Mouse (Mus musculus) embryo, embryonic 10 days (tissue): ENCODE measurements around the gene Tpsb2.

Source experiments
- DNase-seq: peaks from one replicate; pipeline ENCODE4 v3.0.0-alpha.2; 2015; ENCODE audit warnings: low spot score

The Tpsb2 gene

DNA sequence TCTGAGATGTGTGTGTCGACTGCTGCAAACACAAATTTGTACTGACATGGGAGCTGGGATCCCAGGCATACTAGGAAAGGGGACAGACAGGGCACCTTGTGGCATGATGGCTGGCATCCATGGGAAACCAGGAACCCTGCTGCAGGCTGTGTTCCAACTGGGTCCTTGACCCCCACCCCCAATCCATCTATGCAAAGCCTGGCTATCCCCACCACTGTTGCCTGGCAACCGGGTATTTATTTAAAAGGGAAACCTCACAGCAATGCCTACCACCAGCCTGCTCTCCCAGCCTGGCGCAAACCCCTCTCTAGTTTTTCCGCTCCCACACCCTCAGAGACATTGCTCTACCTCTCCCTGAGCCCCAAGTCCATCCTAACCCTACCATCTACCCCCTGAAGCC is 41.2 kb downstream of the Tpsb2 start:
- no peak for DNase-seq

DNA sequence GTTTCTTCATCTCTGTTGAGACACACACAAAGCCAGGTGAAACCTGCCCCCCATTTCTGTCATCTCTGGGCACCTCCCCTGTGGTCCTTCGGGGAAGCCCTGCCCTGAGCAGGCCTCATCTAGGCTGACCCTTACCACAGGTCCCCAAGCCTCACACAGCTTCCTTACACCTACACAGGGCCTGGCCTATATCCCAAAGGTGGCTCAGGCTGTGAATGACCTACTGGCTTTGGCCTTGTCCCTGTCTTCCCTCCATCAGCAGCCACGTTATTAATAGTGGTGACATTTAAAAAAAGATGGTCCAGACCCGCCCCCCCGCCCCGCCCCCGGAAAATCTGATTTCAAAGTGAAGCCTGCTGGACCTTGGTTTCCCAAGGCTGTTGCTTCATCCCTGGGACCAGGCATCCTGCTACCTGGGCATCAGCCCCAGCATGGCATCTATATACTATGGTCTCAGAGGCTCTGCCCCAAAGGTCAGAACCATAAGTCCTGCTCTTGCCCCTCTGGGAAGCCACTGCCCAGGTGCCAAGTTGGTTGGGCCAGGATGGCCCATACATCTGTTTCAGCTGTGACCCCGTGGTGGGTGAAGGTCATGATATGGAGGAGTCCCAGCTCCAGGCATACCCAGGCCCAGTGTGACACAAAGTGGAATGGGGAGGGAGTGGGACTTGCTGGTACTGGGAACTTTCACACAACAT is 42.3 kb downstream of the Tpsb2 start:
- no peak for DNase-seq

DNA sequence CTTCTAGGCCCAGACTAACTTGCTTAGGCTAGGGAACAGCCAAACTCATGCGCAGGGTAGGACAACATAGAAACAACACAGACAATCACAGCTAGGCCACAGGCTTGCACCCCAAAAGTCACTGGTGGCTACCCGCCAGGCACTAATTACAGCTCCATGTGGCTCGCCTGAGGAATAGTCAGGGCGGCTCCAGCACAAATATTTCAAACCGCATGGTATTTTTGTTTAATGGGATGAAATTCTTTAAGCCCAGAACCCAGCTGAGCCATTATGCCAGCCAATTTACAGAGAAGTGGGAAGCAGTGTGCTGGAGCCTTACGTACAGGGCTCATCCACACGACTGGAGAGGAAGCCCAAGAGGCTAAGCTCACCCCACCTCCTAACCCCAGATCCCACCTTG is 43.5 kb downstream of the Tpsb2 start:
- DNase-seq = no peak

DNA sequence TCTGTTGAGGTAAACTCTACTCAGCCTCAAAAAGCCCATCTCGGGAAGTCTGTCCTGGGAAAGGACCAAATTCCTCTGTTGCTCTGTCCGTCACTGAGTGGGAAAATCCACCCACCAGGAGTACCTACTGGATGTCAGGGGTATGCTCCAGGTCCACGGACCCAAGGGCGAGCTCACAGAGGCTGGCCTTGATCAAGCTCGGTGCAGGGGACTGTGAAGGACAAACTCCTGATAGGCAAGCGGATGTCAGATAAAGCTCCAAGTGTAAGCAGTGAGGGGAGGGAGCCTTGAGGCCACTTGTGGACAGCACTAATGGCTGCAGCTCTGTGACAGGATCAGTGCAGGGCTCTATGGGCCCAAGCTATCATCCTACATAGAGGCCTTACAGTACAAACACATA is 44.1 kb downstream of the Tpsb2 start:
- no peak for DNase-seq

DNA sequence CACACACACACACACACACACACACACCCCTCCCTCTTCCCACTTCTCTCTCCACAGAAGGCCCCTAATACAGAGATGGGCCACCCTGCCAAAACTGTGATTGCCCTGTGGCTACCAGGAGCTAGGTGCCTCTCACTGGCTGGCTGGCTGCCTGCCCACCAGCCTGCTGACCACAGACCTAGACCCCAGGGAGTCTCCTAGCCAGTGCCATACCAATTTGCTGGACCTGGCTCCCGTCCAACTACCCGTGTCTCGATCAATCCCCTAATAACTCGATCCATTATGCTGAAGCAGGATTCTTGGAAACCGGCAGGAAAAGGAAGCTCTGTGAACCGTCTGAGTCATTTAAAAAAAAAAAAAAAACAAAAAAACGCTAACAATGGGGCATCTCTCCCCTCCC is 44.7 kb downstream of the Tpsb2 start:
- no peak for DNase-seq

DNA sequence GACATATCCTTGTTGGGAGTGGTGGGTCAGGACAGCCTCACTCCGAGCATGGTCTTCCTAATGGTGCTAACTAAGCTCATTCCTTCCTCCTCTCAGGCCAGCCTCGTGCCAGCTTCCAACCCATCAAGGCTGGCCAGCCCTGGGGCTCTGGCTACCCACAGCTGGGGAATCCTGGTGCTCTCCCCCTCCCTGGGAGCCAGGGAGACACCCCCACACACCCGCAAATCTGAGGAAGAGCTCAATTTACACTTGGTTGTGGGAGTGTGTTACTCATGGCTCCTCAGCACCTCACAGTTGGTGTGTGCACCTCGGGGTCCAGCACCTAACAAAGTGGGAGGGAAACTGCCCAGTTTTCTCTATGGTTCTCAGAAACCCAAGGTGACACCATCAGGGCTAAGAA is 45.1 kb downstream of the Tpsb2 start:
- DNase-seq = no peak

DNA sequence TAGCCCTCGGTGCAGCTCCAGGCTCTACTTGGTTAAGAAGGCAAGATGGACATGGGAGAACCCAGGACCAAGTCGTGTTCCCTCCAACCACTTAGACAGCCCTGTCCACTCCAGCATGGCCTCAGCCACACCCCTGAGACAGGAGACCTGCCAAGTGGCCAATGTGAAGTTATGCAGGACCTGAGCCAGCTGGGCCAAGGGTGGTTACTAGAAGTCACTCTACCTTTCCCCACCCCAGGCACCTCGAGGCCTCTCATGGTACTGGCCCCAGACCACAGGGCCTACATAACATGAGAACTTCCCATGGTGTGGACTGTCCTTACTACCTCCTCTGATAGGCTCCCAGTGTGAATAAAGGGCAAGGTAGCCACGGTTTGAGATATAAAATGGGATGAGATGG is 48.1 kb downstream of the Tpsb2 start:
- no peak for DNase-seq

DNA sequence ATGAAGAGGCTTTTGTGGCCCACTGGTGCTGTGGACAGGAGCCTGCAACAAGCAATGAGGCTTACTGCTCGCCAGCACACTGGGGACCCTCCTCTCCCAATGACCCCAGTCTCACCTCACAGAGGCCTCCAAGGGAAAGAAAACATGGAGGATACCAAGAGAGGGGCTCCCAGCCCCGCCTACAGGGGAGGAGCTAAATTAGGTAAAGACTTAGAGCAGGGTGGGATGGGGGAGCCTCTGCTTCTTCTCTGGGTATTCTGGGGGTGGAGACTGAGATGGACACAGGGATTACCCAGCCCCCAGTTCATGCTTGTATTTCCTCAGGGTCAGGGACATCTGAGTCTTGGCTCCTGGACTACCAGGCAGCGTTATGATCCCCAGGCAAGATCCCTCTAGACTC is 48.8 kb downstream of the Tpsb2 start:
- DNase-seq = no peak

DNA sequence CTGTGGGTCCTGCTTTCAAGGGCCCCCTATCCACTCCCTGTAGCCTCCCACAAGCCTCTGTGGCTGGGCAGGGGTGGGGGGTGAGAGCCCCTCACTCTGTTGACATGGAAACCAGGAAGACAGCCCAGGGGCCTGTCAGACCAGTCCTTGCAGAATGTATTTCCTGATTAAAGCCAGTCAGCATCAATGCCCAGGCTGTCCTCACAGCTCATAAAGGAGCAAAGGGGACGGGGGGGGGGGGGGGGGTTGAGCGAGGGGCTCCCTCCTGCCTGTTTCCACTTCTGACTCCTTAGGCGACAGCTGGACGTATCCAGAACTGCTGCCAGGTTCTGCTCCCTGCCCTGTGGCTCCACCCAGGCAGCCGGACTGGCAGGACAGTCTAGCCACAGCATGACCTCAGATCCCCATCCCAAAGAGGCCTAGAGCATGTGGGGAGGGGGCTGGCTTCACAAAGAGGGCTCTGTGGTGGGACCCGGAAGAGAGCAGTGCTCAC is 49.4 kb downstream of the Tpsb2 start:
- peak; percentile 57 for DNase-seq

DNA sequence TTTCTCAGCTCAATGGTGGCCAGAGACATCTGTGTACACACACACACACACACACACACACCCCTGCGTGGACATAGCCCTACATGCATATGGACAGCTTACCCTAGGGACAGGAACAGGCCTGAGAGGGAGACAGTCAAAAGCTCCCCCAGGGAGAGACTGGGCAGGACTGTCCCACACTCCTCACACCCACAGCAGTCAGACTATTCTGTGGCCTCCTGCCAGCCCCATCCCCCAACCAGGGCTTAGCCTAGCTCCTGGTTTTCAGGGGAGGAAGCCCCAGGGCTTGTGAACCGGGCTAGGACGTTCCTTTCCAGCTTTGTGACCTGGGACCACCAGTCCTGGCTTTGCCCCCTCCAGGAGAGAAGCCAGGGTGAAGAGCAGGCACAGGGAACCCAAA is 50.1 kb downstream of the Tpsb2 start:
- DNase-seq = no peak

DNA sequence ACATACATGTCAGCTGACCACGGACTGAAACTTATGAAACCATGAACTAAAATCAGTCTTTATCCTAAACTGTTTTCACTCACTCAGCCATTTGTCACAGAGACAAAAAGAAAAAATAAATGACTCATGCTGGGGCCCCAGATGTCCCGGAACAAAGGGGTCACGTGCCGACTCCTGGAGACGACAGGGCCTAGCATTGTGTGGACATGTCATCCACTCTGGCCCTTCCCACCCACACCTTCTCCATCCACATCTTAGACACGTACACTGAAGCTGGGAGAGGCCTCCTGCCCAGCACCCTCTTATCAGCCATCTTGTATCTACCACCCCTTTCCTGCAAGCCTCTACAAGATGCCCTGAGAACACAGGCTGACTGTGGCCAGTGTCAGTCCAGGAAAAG is 51.9 kb downstream of the Tpsb2 start:
- DNase-seq = no peak
